Mouse (Mus musculus): ENCODE results near the gene Chadl. TPM values are rescaled to one million over a fixed set of nuclear protein-coding genes. Genes with fewer than 3 reads are reported as not detected.

Chadl gene
- polyA plus RNA-seq, 1 experiment from 2014 or later = 1.5 TPM

DNA sequence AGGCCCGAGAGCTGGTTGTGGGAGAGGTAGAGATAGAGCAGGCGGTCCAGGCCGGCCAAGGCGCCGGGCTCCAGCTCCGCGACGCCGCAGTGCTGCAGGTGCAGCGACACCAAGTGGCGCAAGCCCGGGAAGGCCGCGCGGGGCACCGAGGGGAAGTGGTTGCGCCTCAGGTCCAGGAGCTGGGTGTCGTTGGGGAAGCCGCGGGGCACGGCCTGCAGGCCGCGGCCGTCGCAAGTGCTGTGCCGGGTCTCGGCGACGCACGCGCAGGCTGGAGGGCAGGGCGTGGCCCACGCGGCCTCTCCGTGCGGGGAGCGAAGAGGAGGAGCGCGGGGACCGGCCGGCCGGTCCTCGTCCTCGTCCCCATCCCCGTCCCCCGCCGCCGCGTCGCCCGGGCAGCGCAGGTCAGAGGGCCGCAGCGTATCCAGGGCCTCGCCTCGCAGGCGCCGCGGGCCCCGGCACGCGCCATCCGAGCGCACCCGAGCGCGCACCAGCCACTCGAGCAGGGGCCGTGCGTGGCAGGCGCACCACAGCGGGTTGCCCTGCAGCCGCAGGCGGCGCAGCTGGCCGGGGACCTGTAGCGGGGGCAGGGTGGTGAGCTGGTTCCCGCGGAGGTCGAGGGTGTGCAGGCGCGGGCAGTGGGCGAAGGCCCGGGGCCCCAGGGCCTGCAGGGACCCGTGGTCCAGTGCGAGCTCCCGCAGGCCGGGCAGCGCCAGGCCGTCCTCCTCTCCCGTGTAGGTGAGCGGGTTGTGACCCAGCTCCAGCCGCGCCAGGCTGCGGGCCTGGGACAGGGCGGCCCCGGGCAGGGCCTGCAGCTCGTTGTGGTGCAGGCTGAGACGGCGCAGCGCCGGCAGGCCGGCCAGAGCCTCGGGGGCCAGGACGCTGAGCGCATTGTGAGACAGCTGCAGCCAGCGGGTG, 2.9 kb downstream of the Chadl start:
- peak overlapping the region; percentile 61 for H3K4me3 ChIP-seq (ENCODE audit: low read depth, low read length)
- H3K4me1 ChIP-seq (ENCODE audit: control insufficient read depth, insufficient read depth, low read length) = peaks cover 15% of the 10 kb centered on the region
- H3K9ac ChIP-seq (ENCODE audit: low read depth, low read length) = peak overlapping the region; percentile 69
- peaks cover 47% of the 10 kb centered on the region for H3K27me3 ChIP-seq (ENCODE audit: control insufficient read depth, insufficient read depth, low read length)
- H3K4me2 ChIP-seq = peak overlapping the region; percentile 91
- peak; percentile 52 for ATAC-seq (replicated peaks; ENCODE audit: insufficient number of reproducible peaks, low FRiP score, low TSS enrichment)
- no peak overlapping the region for H3K27ac ChIP-seq (ENCODE audit: low read depth, low read length)
- H3K9me3 ChIP-seq (replicated peaks; ENCODE audit: control insufficient read depth, low read length) = no peaks in the 10 kb centered on the region
- under 1% methylated on average over 92 of the region's 107 CpGs for WGBS (ENCODE audit: insufficient replicate concordance)
- H3K36me3 ChIP-seq (ENCODE audit: control insufficient read depth, insufficient read depth, low read length) = no peaks in the 10 kb centered on the region

- H3K4me3 ChIP-seq (ENCODE audit: low read depth, low read length) = peak overlapping the region; percentile 61
- no peak for ATAC-seq (replicated peaks; ENCODE audit: insufficient number of reproducible peaks, low FRiP score, low TSS enrichment)
- WGBS (ENCODE audit: insufficient replicate concordance) = 4% methylated on average over 41 of the region's 41 CpGs
- H3K4me2 ChIP-seq = peak overlapping the region; percentile 91
- H3K27me3 ChIP-seq (ENCODE audit: control insufficient read depth, insufficient read depth, low read length) = peaks cover 47% of the 10 kb centered on the region
- peak overlapping the region; percentile 46; the same call in 1 of the 2 replicates for H3K9ac ChIP-seq (ENCODE audit: low read depth, low read length)
- H3K9me3 ChIP-seq (replicated peaks; ENCODE audit: control insufficient read depth, low read length) = no peaks in the 10 kb centered on the region
- no peak overlapping the region for H3K27ac ChIP-seq (ENCODE audit: low read depth, low read length)
- peaks cover 15% of the 10 kb centered on the region for H3K4me1 ChIP-seq (ENCODE audit: control insufficient read depth, insufficient read depth, low read length)
- H3K36me3 ChIP-seq (ENCODE audit: control insufficient read depth, insufficient read depth, low read length) = no peaks in the 10 kb centered on the region
These were observed 3.6 kb downstream of the Chadl start for GRCm38 (mm10) chr15:81693366-81693966.

- Histone ChIP-seq H3K27ac (ENCODE audit: low read depth, low read length) (no peak overlapping the region), H3K4me1 (ENCODE audit: control insufficient read depth, insufficient read depth, low read length) (no peaks in the 10 kb centered on the region), H3K4me2 (no peak overlapping the region), H3K36me3 (ENCODE audit: control insufficient read depth, insufficient read depth, low read length) (peaks cover 18% of the 10 kb centered on the region), H3K9me3 (replicated peaks; ENCODE audit: control insufficient read depth, low read length) (no peaks in the 10 kb centered on the region), H3K27me3 (ENCODE audit: control insufficient read depth, insufficient read depth, low read length) (no peaks in the 10 kb centered on the region), H3K9ac (ENCODE audit: low read depth, low read length) (no peak overlapping the region), H3K4me3 (ENCODE audit: low read depth, low read length) (no peak overlapping the region)
- 90% methylated on average over 4 of the region's 4 CpGs for WGBS (ENCODE audit: insufficient replicate concordance)
- ATAC-seq (replicated peaks; ENCODE audit: insufficient number of reproducible peaks, low FRiP score, low TSS enrichment) = no peak
These were observed 16.7 kb downstream of the Chadl start for GRCm38 (mm10) chr15:81680301-81680805.

GRCm38 (mm10) chr15:81676637-81677036, 20.4 kb downstream of the Chadl start:
- Histone ChIP-seq H3K36me3 (ENCODE audit: control insufficient read depth, insufficient read depth, low read length) (peaks cover 3% of the 10 kb centered on the region), H3K4me1 (ENCODE audit: control insufficient read depth, insufficient read depth, low read length) (no peaks in the 10 kb centered on the region), H3K9me3 (replicated peaks; ENCODE audit: control insufficient read depth, low read length) (no peaks in the 10 kb centered on the region), H3K27me3 (ENCODE audit: control insufficient read depth, insufficient read depth, low read length) (no peaks in the 10 kb centered on the region), H3K27ac (ENCODE audit: low read depth, low read length) (peak overlapping the region; percentile 17; the same call in 1 of the 2 replicates), H3K9ac (ENCODE audit: low read depth, low read length) (no peak overlapping the region), H3K4me2 (no peak overlapping the region), H3K4me3 (ENCODE audit: low read depth, low read length) (no peak overlapping the region)
- WGBS (ENCODE audit: insufficient replicate concordance) = 70% methylated on average over 3 of the region's 3 CpGs
- ATAC-seq (replicated peaks; ENCODE audit: insufficient number of reproducible peaks, low FRiP score, low TSS enrichment) = no peak

GRCm38 (mm10) chr15:81670231-81670640, 26.9 kb downstream of the Chadl start:
- no peaks in the 10 kb centered on the region for H3K4me1 ChIP-seq (ENCODE audit: control insufficient read depth, insufficient read depth, low read length)
- no peak overlapping the region for H3K9ac ChIP-seq (ENCODE audit: low read depth, low read length)
- H3K9me3 ChIP-seq (replicated peaks; ENCODE audit: control insufficient read depth, low read length) = no peaks in the 10 kb centered on the region
- H3K36me3 ChIP-seq (ENCODE audit: control insufficient read depth, insufficient read depth, low read length) = peaks cover 15% of the 10 kb centered on the region
- 0 out of 2 replicates have a peak, but pooled peaks have one; percentile 22 for ATAC-seq (replicated peaks; ENCODE audit: insufficient number of reproducible peaks, low FRiP score, low TSS enrichment)
- no peak overlapping the region for H3K4me2 ChIP-seq
- no peak overlapping the region for H3K27ac ChIP-seq (ENCODE audit: low read depth, low read length)
- H3K4me3 ChIP-seq (ENCODE audit: low read depth, low read length) = no peak overlapping the region
- H3K27me3 ChIP-seq (ENCODE audit: control insufficient read depth, insufficient read depth, low read length) = no peaks in the 10 kb centered on the region
- WGBS (ENCODE audit: insufficient replicate concordance) = 76% methylated on average over 4 of the region's 4 CpGs

GRCm38 (mm10) chr15:81666957-81667356, 30.1 kb downstream of the Chadl start:
- peaks cover 5% of the 10 kb centered on the region; the same call in 1 of the 2 replicates for H3K4me1 ChIP-seq (ENCODE audit: control insufficient read depth, insufficient read depth, low read length)
- WGBS (ENCODE audit: insufficient replicate concordance) = 88% methylated on average over 10 of the region's 10 CpGs
- H3K9me3 ChIP-seq (replicated peaks; ENCODE audit: control insufficient read depth, low read length) = no peaks in the 10 kb centered on the region
- ATAC-seq (replicated peaks; ENCODE audit: insufficient number of reproducible peaks, low FRiP score, low TSS enrichment) = no peak
- no peak overlapping the region for H3K9ac ChIP-seq (ENCODE audit: low read depth, low read length)
- H3K27me3 ChIP-seq (ENCODE audit: control insufficient read depth, insufficient read depth, low read length) = no peaks in the 10 kb centered on the region
- peaks cover 15% of the 10 kb centered on the region for H3K36me3 ChIP-seq (ENCODE audit: control insufficient read depth, insufficient read depth, low read length)
- H3K27ac ChIP-seq (ENCODE audit: low read depth, low read length) = no peak overlapping the region
- no peak overlapping the region for H3K4me2 ChIP-seq
- no peak overlapping the region for H3K4me3 ChIP-seq (ENCODE audit: low read depth, low read length)

DNA sequence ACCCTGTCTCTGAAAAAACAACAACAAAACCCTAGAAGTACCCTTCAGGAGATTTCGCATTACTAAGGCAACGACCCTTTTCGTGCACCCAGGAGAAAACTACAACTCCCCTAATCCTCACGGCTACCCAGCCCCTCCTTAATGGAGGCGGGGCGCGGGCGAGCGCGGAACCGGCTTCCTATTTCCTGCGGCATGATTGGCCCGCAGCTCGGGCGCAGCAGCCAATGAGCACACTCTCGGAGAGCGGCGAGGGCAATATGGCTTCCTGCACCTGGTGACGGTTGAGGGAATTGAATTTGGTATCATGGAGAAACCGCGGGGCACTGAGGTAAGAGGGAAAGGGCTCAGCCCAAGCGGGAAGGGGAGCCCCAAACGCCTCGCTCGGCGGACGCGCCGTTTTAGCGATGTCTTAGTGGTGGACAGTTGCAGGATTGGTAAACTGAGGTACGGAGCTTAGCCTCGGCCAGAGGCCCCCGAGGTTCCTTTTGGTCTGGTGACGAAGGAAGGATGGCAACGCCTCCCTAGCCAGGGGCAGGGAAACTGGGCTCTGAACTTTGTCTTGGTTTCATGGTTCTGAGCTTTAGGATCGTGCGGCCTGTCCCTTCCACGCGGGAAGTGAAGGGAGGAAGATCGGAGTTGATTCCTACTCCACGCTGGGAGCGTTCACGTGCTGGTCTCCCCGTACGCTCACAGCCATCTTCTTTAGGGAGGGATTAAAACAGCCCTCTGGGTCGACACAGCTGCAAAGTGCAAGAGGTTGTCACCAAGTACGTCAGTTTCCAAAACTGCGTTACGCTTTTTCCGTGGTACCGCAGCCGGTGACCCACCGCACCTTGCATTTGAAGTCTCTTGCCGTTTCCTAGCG, 33.2 kb downstream of the Chadl start, which contains the start of gene L3mbtl2:
TSS of gene L3mbtl2 (plus strand) at position 193 of the 865 bp plus-strand sequence.
- peaks cover 5% of the 10 kb centered on the region; the same call in 1 of the 2 replicates for H3K4me1 ChIP-seq (ENCODE audit: control insufficient read depth, insufficient read depth, low read length)
- 2% methylated on average over 55 of the region's 55 CpGs for WGBS (ENCODE audit: insufficient replicate concordance)
- peaks cover 8% of the 10 kb centered on the region for H3K36me3 ChIP-seq (ENCODE audit: control insufficient read depth, insufficient read depth, low read length)
- peak within 1 kb of the TSS; percentile 88 for H3K4me2 ChIP-seq
- H3K4me3 ChIP-seq (ENCODE audit: low read depth, low read length) = peak within 1 kb of the TSS; percentile 90
- ATAC-seq (replicated peaks; ENCODE audit: insufficient number of reproducible peaks, low FRiP score, low TSS enrichment) = peak; percentile 93
- no peaks in the 10 kb centered on the region for H3K27me3 ChIP-seq (ENCODE audit: control insufficient read depth, insufficient read depth, low read length)
- peak within 1 kb of the TSS; percentile 82 for H3K9ac ChIP-seq (ENCODE audit: low read depth, low read length)
- no peaks in the 10 kb centered on the region for H3K9me3 ChIP-seq (replicated peaks; ENCODE audit: control insufficient read depth, low read length)
- H3K27ac ChIP-seq (ENCODE audit: low read depth, low read length) = no peak within 1 kb of the TSS

- Histone ChIP-seq H3K9ac (ENCODE audit: low read depth, low read length) (no peak overlapping the region), H3K4me3 (ENCODE audit: low read depth, low read length) (peak overlapping the region; percentile 90), H3K4me2 (peak overlapping the region; percentile 88), H3K4me1 (ENCODE audit: control insufficient read depth, insufficient read depth, low read length) (peaks cover 5% of the 10 kb centered on the region; the same call in 1 of the 2 replicates), H3K9me3 (replicated peaks; ENCODE audit: control insufficient read depth, low read length) (no peaks in the 10 kb centered on the region), H3K27ac (ENCODE audit: low read depth, low read length) (no peak overlapping the region), H3K36me3 (ENCODE audit: control insufficient read depth, insufficient read depth, low read length) (peaks cover 8% of the 10 kb centered on the region), H3K27me3 (ENCODE audit: control insufficient read depth, insufficient read depth, low read length) (no peaks in the 10 kb centered on the region)
- WGBS (ENCODE audit: insufficient replicate concordance) = 49% methylated on average over 10 of the region's 10 CpGs
- ATAC-seq (replicated peaks; ENCODE audit: insufficient number of reproducible peaks, low FRiP score, low TSS enrichment) = no peak
These were observed 33.8 kb downstream of the Chadl start for GRCm38 (mm10) chr15:81663281-81663680.

Measured in heart, embryonic 11.5 days (tissue).